Mouse (Mus musculus) embryonic facial prominence, embryonic 11.5 days (tissue): ENCODE measurements around the gene Atp5g1. TPM values are rescaled to one million over a fixed set of nuclear protein-coding genes. Genes with fewer than 3 reads are reported as not detected.

Source experiments
- ATAC-seq: fragments of 200-750 bp; cut with Nextera tagmentation; replicated peaks from 2 replicates; pipeline ENCODE4 v1.8.0; 2017; ENCODE audit warnings: low read depth; ENCODE audit not compliant: insufficient number of reproducible peaks, low FRiP score, low TSS enrichment
- DNase-seq: peaks from one replicate; pipeline ENCODE4 v3.0.0-alpha.2; 2015; ENCODE audit warnings: low spot score
- H3K27ac ChIP-seq: fragments of 300-500 bp; sonication (generic); replicated peaks from 2 replicates; pipeline ENCODE4 v1.5.1; 2014; ENCODE audit warnings: mild to moderate bottlenecking, low read depth, low read length, control low read depth
- H3K27me3 ChIP-seq: fragments of 300-500 bp; sonication (generic); 2 replicates; pipeline ENCODE4 v1.6.1; 2014; ENCODE audit warnings: mild to moderate bottlenecking, low read length, moderate library complexity, mixed read lengths; ENCODE audit not compliant: control insufficient read depth, insufficient read depth
- H3K36me3 ChIP-seq: fragments of 300-500 bp; sonication (generic); replicated peaks from 2 replicates; pipeline ENCODE4 v1.6.1; 2014; ENCODE audit warnings: low read depth, mild to moderate bottlenecking, low read length, moderate library complexity, mixed read lengths; ENCODE audit not compliant: control insufficient read depth, insufficient read depth
- H3K4me1 ChIP-seq: fragments of 300-500 bp; sonication (generic); 2 replicates; pipeline ENCODE4 v1.6.1; 2014; ENCODE audit warnings: low read length, mixed read lengths; ENCODE audit not compliant: control insufficient read depth, insufficient read depth
- H3K4me2 ChIP-seq: fragments of 300-500 bp; sonication (generic); 2 replicates; pipeline ENCODE4 v1.6.1; 2014; ENCODE audit warnings: low read depth, mild to moderate bottlenecking, control low read depth, low read length, moderate library complexity
- H3K4me3 ChIP-seq: fragments of 300-500 bp; sonication (generic); 2 replicates; pipeline ENCODE4 v1.5.1; 2014; ENCODE audit warnings: low read depth, low read length, control low read depth
- H3K9ac ChIP-seq: fragments of 300-500 bp; sonication (generic); replicated peaks from 2 replicates; pipeline ENCODE4 v1.6.1; 2014; ENCODE audit warnings: mild to moderate bottlenecking, control low read depth, low read length
- H3K9me3 ChIP-seq: fragments of 300-500 bp; sonication (generic); replicated peaks from 2 replicates; pipeline ENCODE4 v1.6.1; 2016; ENCODE audit warnings: mild to moderate bottlenecking, low read length, inconsistent platforms, mixed read lengths; ENCODE audit not compliant: control insufficient read depth
- WGBS: fragments of 180-500 bp; shearing (Covaris S2); extraction: QIAGEN DNeasy Blood & Tissue Kit; methylation state at CpG from one replicate; pipeline ENCODE4 v1.1.7; 2014; 5-methylcytosine and 5-hydroxymethylcytosine counted together
- polyA plus RNA-seq: library from polyadenylated mRNA; unstranded; fragments of >200 nt; fragmentation: Nextera tagmentation; extraction: Ambion mirVana; gene quantifications from 2 replicates; pipeline ENCODE4 v1.2.1, GENCODE M21; 2014

The Atp5g1 gene
- polyA plus RNA-seq, 1 experiment from 2014 or later, result 478 TPM

- ATAC-seq (no peak), DNase-seq (peak; percentile 41)
- Histone ChIP-seq H3K4me3 (no peak overlapping the region), H3K27ac (no peak overlapping the region), H3K36me3 (no peaks in the 10 kb centered on the region), H3K9me3 (no peaks in the 10 kb centered on the region), H3K4me2 (no peak overlapping the region), H3K4me1 (no peaks in the 10 kb centered on the region), H3K9ac (no peak overlapping the region), H3K27me3 (no peaks in the 10 kb centered on the region)
- WGBS, result 91% methylated on average over 3 of the region's 3 CpGs
These were observed 42.2 kb downstream of the Atp5g1 start for GRCm38 (mm10) chr11:96033264-96033663.

- Histone ChIP-seq H3K9ac (no peak overlapping the region), H3K4me2 (no peak overlapping the region), H3K4me1 (no peaks in the 10 kb centered on the region), H3K4me3 (no peak overlapping the region), H3K27me3 (no peaks in the 10 kb centered on the region), H3K9me3 (no peaks in the 10 kb centered on the region), H3K27ac (no peak overlapping the region), H3K36me3 (no peaks in the 10 kb centered on the region)
- DNase-seq (no peak), ATAC-seq (no peak)
- 84% methylated on average over 2 of the region's 2 CpGs for WGBS
These were observed 43.8 kb downstream of the Atp5g1 start for GRCm38 (mm10) chr11:96031701-96032100.

- Histone ChIP-seq H3K4me1 (no peaks in the 10 kb centered on the region), H3K9ac (no peak overlapping the region), H3K9me3 (no peaks in the 10 kb centered on the region), H3K36me3 (no peaks in the 10 kb centered on the region), H3K27me3 (no peaks in the 10 kb centered on the region), H3K27ac (no peak overlapping the region), H3K4me2 (no peak overlapping the region), H3K4me3 (no peak overlapping the region)
- DNase-seq, result no peak
- WGBS, result 95% methylated on average over 3 of the region's 3 CpGs
- ATAC-seq, result no peak
These were observed 44.9 kb downstream of the Atp5g1 start for GRCm38 (mm10) chr11:96030571-96030970.

GRCm38 (mm10) chr11:96028130-96028529 is 47.3 kb downstream of the Atp5g1 start:
- Histone ChIP-seq H3K9ac (no peak overlapping the region), H3K36me3 (no peaks in the 10 kb centered on the region), H3K9me3 (no peaks in the 10 kb centered on the region), H3K4me2 (no peak overlapping the region), H3K4me3 (no peak overlapping the region), H3K4me1 (no peaks in the 10 kb centered on the region), H3K27me3 (no peaks in the 10 kb centered on the region), H3K27ac (no peak overlapping the region)
- DNase-seq (no peak), ATAC-seq (no peak)
- WGBS, result 57% methylated on average over 5 of the region's 5 CpGs

- ATAC-seq, result no peak
- Histone ChIP-seq H3K27me3 (no peaks in the 10 kb centered on the region), H3K4me3 (no peak overlapping the region), H3K36me3 (no peaks in the 10 kb centered on the region), H3K9me3 (no peaks in the 10 kb centered on the region), H3K9ac (no peak overlapping the region), H3K4me2 (no peak overlapping the region), H3K27ac (no peak overlapping the region), H3K4me1 (no peaks in the 10 kb centered on the region)
- DNase-seq, result no peak
- WGBS, result 63% methylated on average over 4 of the region's 4 CpGs
These were observed 54.8 kb downstream of the Atp5g1 start for GRCm38 (mm10) chr11:96020622-96021021.

Other genes starting within 250 kb of the Atp5g1 start
- 7.8 and 9.2 TPM in 2 replicates for gene Gngt2, start 238.5 kb downstream of the Atp5g1 start, polyA plus RNA-seq
- gene Abi3, start 233.2 kb downstream of the Atp5g1 start, polyA plus RNA-seq, result 2.1 and 2.4 TPM in 2 replicates
- not detected in 2 replicates for gene B4galnt2, start 160.8 kb downstream of the Atp5g1 start, polyA plus RNA-seq
- gene Igf2bp1, start 69.7 kb downstream of the Atp5g1 start, polyA plus RNA-seq, result 78.7 and 85.5 TPM in 2 replicates
- 0.50 TPM in 1 of 2 replicates, not detected in the other for gene Gip, start 51.1 kb downstream of the Atp5g1 start, polyA plus RNA-seq
- 37.3 and 37.7 TPM in 2 replicates for gene Snf8, start 40.8 kb downstream of the Atp5g1 start, polyA plus RNA-seq
- 28.2 and 28.3 TPM in 2 replicates for gene Ube2z, start 10.3 kb downstream of the Atp5g1 start, polyA plus RNA-seq
- gene Calcoco2, start 36.3 kb upstream of the Atp5g1 start, polyA plus RNA-seq, result not detected in 2 replicates
- gene Ttll6, start 58.1 kb upstream of the Atp5g1 start, polyA plus RNA-seq, result not detected in 2 replicates
- gene Hoxb13, start 118.6 kb upstream of the Atp5g1 start, polyA plus RNA-seq, result not detected in 2 replicates
- gene Hoxb9, start 195.8 kb upstream of the Atp5g1 start, polyA plus RNA-seq, result 0.38 and 0.63 TPM in 2 replicates
- gene Hoxb8, start 206.2 kb upstream of the Atp5g1 start, polyA plus RNA-seq, result 0.40 and 0.63 TPM in 2 replicates
- 0.15 and 0.54 TPM in 2 replicates for gene Hoxb7, start 211.0 kb upstream of the Atp5g1 start, polyA plus RNA-seq
- gene Hoxb6, start 216.8 kb upstream of the Atp5g1 start, polyA plus RNA-seq, result 0.73 and 1.2 TPM in 2 replicates
- 0.67 and 2.0 TPM in 2 replicates for gene Hoxb5, start 227.7 kb upstream of the Atp5g1 start, polyA plus RNA-seq
- 0.18 and 0.24 TPM in 2 replicates for gene Hoxb4, start 242.6 kb upstream of the Atp5g1 start, polyA plus RNA-seq
- gene Hoxb3, start 247.7 kb upstream of the Atp5g1 start, polyA plus RNA-seq, result 0.65 and 0.79 TPM in 2 replicates